Mouse (Mus musculus) heart, embryonic 12.5 days (tissue): ENCODE measurements around the gene Ddi2. TPM values are rescaled to one million over a fixed set of nuclear protein-coding genes. Genes with fewer than 3 reads are reported as not detected.

ENCODE experiments used
- ATAC-seq: fragments of 200-750 bp; cut with Nextera tagmentation; 2 replicates; pipeline ENCODE4 v1.8.0; 2017; ENCODE audit warnings: moderate TSS enrichment, moderate library complexity; ENCODE audit not compliant: insufficient number of reproducible peaks, low FRiP score
- H3K27ac ChIP-seq: fragments of 300-500 bp; sonication (generic); 2 replicates; pipeline ENCODE4 v1.5.1; 2016; ENCODE audit warnings: mild to moderate bottlenecking, moderate library complexity; ENCODE audit not compliant: poor library complexity, severe bottlenecking
- H3K27me3 ChIP-seq: fragments of 300-500 bp; sonication (generic); replicated peaks from 2 replicates; pipeline ENCODE4 v1.6.1; 2016; ENCODE audit warnings: mild to moderate bottlenecking, moderate library complexity
- H3K36me3 ChIP-seq: fragments of 300-500 bp; sonication (generic); 2 replicates; pipeline ENCODE4 v1.6.1; 2016; ENCODE audit warnings: mild to moderate bottlenecking, moderate library complexity
- H3K4me1 ChIP-seq: fragments of 300-500 bp; sonication (generic); replicated peaks from 2 replicates; pipeline ENCODE4 v1.6.1; 2016; ENCODE audit warnings: mild to moderate bottlenecking
- H3K4me2 ChIP-seq: fragments of 300-500 bp; sonication (generic); 2 replicates; pipeline ENCODE4 v1.6.1; 2016; ENCODE audit warnings: mild to moderate bottlenecking, moderate library complexity
- H3K4me3 ChIP-seq: fragments of 300-500 bp; sonication (generic); 2 replicates; pipeline ENCODE4 v1.5.1; 2016; ENCODE audit warnings: mild to moderate bottlenecking
- H3K9ac ChIP-seq: fragments of 300-500 bp; sonication (generic); 2 replicates; pipeline ENCODE4 v1.6.1; 2016; ENCODE audit warnings: mild to moderate bottlenecking, moderate library complexity
- H3K9me3 ChIP-seq: fragments of 300-500 bp; sonication (generic); replicated peaks from 2 replicates; pipeline ENCODE4 v1.6.1; 2016; ENCODE audit warnings: mild to moderate bottlenecking, moderate library complexity
- WGBS: fragments of 180-500 bp; shearing (Covaris S2); methylation state at CpG from one replicate; pipeline ENCODE4 v1.1.7; 2016; 5-methylcytosine and 5-hydroxymethylcytosine counted together
- polyA plus RNA-seq: library from polyadenylated mRNA; unstranded; fragments of >200 nt; fragmentation: Nextera tagmentation; extraction: Ambion mirVana; gene quantifications from 2 replicates; pipeline ENCODE4 v1.2.1, GENCODE M21; 2016

The Ddi2 gene
- polyA plus RNA-seq, 1 experiment from 2014 or later, result 24.9 TPM

- no peak for ATAC-seq
- Histone ChIP-seq H3K27me3 (no peaks in the 10 kb centered on the region), H3K4me1 (peaks cover 30% of the 10 kb centered on the region), H3K9me3 (no peaks in the 10 kb centered on the region), H3K36me3 (peaks cover 64% of the 10 kb centered on the region), H3K27ac (no peak overlapping the region), H3K4me2 (no peak overlapping the region), H3K4me3 (no peak overlapping the region), H3K9ac (no peak overlapping the region)
- WGBS, result 88% methylated on average over 7 of the region's 7 CpGs
Observed at GRCm38 (mm10) chr4:141641353-141641771, 81.9 kb downstream of the Ddi2 start.

GRCm38 (mm10) chr4:141639474-141639873 is 83.7 kb downstream of the Ddi2 start:
- Histone ChIP-seq H3K4me1 (peaks cover 37% of the 10 kb centered on the region), H3K9ac (no peak overlapping the region), H3K27me3 (no peaks in the 10 kb centered on the region), H3K4me2 (no peak overlapping the region), H3K27ac (no peak overlapping the region), H3K36me3 (peaks cover 74% of the 10 kb centered on the region), H3K9me3 (no peaks in the 10 kb centered on the region), H3K4me3 (no peak overlapping the region)
- ATAC-seq, result no peak
- WGBS, result 65% methylated on average over 11 of the region's 11 CpGs

GRCm38 (mm10) chr4:141636693-141637092 is 86.5 kb downstream of the Ddi2 start:
- no peaks in the 10 kb centered on the region for H3K27me3 ChIP-seq
- H3K36me3 ChIP-seq, result peaks cover 92% of the 10 kb centered on the region
- no peak overlapping the region for H3K4me3 ChIP-seq
- ATAC-seq, result no peak
- H3K9ac ChIP-seq, result no peak overlapping the region
- H3K4me2 ChIP-seq, result no peak overlapping the region
- H3K9me3 ChIP-seq, result no peaks in the 10 kb centered on the region
- 90% methylated on average over 5 of the region's 5 CpGs for WGBS
- H3K27ac ChIP-seq, result no peak overlapping the region
- peaks cover 14% of the 10 kb centered on the region for H3K4me1 ChIP-seq

GRCm38 (mm10) chr4:141635991-141636390 is 87.2 kb downstream of the Ddi2 start:
- Histone ChIP-seq H3K9ac (no peak overlapping the region), H3K27ac (no peak overlapping the region), H3K4me2 (no peak overlapping the region), H3K27me3 (no peaks in the 10 kb centered on the region), H3K36me3 (peaks cover 92% of the 10 kb centered on the region), H3K9me3 (no peaks in the 10 kb centered on the region), H3K4me1 (peaks cover 12% of the 10 kb centered on the region), H3K4me3 (no peak overlapping the region)
- 74% methylated on average over 9 of the region's 9 CpGs for WGBS
- no peak for ATAC-seq

- peaks cover 95% of the 10 kb centered on the region for H3K36me3 ChIP-seq
- H3K4me2 ChIP-seq, result no peak overlapping the region
- H3K4me1 ChIP-seq, result peaks cover 20% of the 10 kb centered on the region
- no peak overlapping the region for H3K9ac ChIP-seq
- no peaks in the 10 kb centered on the region for H3K9me3 ChIP-seq
- no peak overlapping the region for H3K27ac ChIP-seq
- 87% methylated on average over 21 of the region's 21 CpGs for WGBS
- H3K4me3 ChIP-seq, result no peak overlapping the region
- no peaks in the 10 kb centered on the region for H3K27me3 ChIP-seq
- ATAC-seq, result no peak
Observed at GRCm38 (mm10) chr4:141632111-141632873, 90.9 kb downstream of the Ddi2 start.

DNA sequence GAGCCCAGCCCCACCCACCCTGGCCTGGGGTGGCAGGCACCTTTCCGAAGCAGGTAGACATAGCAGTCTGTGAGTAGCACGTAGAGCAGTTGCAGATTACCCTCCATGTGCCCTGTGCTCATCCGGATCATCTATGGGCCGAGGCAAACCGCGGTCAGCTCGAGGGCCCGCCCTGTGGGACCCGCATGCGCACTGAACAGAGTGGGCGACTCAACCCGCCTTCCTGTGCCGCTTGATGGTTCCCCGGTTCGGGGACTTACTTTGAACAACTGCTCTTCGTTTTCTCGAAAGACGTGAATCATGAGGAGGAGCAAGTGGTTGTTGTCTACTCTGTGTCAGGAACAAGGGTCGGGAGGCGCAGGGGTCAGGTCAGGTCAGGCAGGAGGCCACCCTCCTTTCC is 92.0 kb downstream of the Ddi2 start:
- Histone ChIP-seq H3K27me3 (no peaks in the 10 kb centered on the region), H3K9ac (no peak overlapping the region), H3K27ac (no peak overlapping the region), H3K9me3 (no peaks in the 10 kb centered on the region), H3K4me3 (no peak overlapping the region), H3K36me3 (peaks cover 95% of the 10 kb centered on the region), H3K4me2 (no peak overlapping the region), H3K4me1 (peaks cover 20% of the 10 kb centered on the region)
- no peak for ATAC-seq
- WGBS, result 90% methylated on average over 20 of the region's 20 CpGs

GRCm38 (mm10) chr4:141630021-141630420 is 93.2 kb downstream of the Ddi2 start:
- no peak for ATAC-seq
- Histone ChIP-seq H3K4me1 (peaks cover 24% of the 10 kb centered on the region), H3K27me3 (no peaks in the 10 kb centered on the region), H3K4me2 (no peak overlapping the region), H3K9me3 (no peaks in the 10 kb centered on the region), H3K36me3 (peaks cover 98% of the 10 kb centered on the region), H3K4me3 (no peak overlapping the region), H3K9ac (no peak overlapping the region), H3K27ac (no peak overlapping the region)
- WGBS, result 89% methylated on average over 11 of the region's 11 CpGs

GRCm38 (mm10) chr4:141628661-141629060 is 94.6 kb downstream of the Ddi2 start:
- Histone ChIP-seq H3K27me3 (no peaks in the 10 kb centered on the region), H3K4me2 (no peak overlapping the region), H3K36me3 (peaks cover 91% of the 10 kb centered on the region), H3K4me3 (no peak overlapping the region), H3K4me1 (peaks cover 22% of the 10 kb centered on the region), H3K9me3 (no peaks in the 10 kb centered on the region), H3K9ac (no peak overlapping the region), H3K27ac (no peak overlapping the region)
- ATAC-seq, result no peak
- WGBS, result 77% methylated on average over 14 of the region's 14 CpGs

Other genes starting within 250 kb of the Ddi2 start
- gene Spen, start 184.8 kb downstream of the Ddi2 start, polyA plus RNA-seq, result 9.0 and 9.1 TPM in 2 replicates
- 70.1 and 70.6 TPM in 2 replicates for gene Fblim1, start 117.3 kb downstream of the Ddi2 start, polyA plus RNA-seq
- gene Tmem82, start 104.8 kb downstream of the Ddi2 start, polyA plus RNA-seq, result 0.19 and 0.37 TPM in 2 replicates
- gene Slc25a34, start 99.6 kb downstream of the Ddi2 start, polyA plus RNA-seq, result 0.21 and 0.24 TPM in 2 replicates
- 6.1 and 6.2 TPM in 2 replicates for gene Plekhm2, start 58.5 kb downstream of the Ddi2 start, polyA plus RNA-seq
- 0.82 TPM in 1 of 2 replicates, not detected in the other for gene Rsc1a1, start 37.8 kb downstream of the Ddi2 start, polyA plus RNA-seq
- gene Agmat, start 23.3 kb upstream of the Ddi2 start, polyA plus RNA-seq, result 0.92 and 1.3 TPM in 2 replicates
- gene Dnajc16, start 67.5 kb upstream of the Ddi2 start, polyA plus RNA-seq, result 5.0 and 6.1 TPM in 2 replicates
- 21.1 and 21.6 TPM in 2 replicates for gene Casp9, start 70.2 kb upstream of the Ddi2 start, polyA plus RNA-seq
- not detected in 2 replicates for gene Cela2a, start 102.7 kb upstream of the Ddi2 start, polyA plus RNA-seq
- gene Ctrc, start 122.9 kb upstream of the Ddi2 start, polyA plus RNA-seq, result not detected in 2 replicates
- 119 and 121 TPM in 2 replicates for gene Efhd2, start 151.5 kb upstream of the Ddi2 start, polyA plus RNA-seq